In genomic region chr16:26181716-26182115, GRCm38 (mm10) we compare ENCODE assay signal across 12 mouse cellular contexts.
"Had no signal": no experiment of that assay in that cellular context is flagged by ENCODE, and none has a peak within 500 bp of the region (broad histone marks: within the 10 kb centered on the region; RNA-seq: fewer than 3 reads in every experiment).

No protein-coding gene starts in this region.

- DNase-seq: retina, postnatal 1 day; right cerebral cortex, adult 18-20 months; right cerebral cortex, postnatal 14 days; right cerebral cortex, postnatal 25 days; right cerebral cortex, postnatal 4 days; spleen, adult 18-20 months; thymus, adult 18-20 months; thymus, adult 2 months; thymus, postnatal 14 days; thymus, postnatal 25 days; thymus, postnatal 36 days; thymus, postnatal 4 days had no signal
